Mouse (Mus musculus) left cerebral cortex, adult 18-20 months (tissue): ENCODE data around the gene Fer1l4. TPM values are rescaled to one million over a fixed set of nuclear protein-coding genes. Genes with fewer than 3 reads are reported as not detected.

Source experiments
- DNase-seq, 2 experiments: peaks; one replicate each; pipeline ENCODE4 v3.0.0; 2021 to 2022; ENCODE audit warnings: low spot score in 2 of 2, mixed read lengths in 1 of 2
- total RNA-seq, 2 experiments: library from RNA; stranded (reverse); gene quantifications; 2 replicates each; pipeline ENCODE4 v1.2.3; 2021

Gene Fer1l4
- total RNA-seq, 2 experiments from 2014 or later: not detected

DNA sequence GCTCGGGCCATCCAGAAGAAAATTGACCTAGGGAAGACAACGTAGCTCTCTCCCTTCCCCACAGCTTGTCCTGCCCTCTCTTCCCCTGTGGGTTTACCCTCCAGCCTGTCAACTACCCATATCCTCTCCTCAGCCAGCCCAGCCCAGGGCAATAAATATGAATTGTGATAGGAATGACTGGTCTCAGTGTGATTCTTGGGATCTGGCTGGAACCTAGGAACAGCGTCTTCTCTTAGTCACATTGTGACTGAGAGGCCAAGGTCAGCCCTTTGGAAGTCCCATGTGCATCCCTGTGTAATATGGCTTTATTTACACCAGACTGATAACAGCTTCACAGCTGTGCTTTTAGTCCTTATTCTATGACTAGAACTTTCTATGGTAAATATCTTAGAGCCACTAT is 34.6 kb downstream of the Fer1l4 start:
- no peak for DNase-seq

DNA sequence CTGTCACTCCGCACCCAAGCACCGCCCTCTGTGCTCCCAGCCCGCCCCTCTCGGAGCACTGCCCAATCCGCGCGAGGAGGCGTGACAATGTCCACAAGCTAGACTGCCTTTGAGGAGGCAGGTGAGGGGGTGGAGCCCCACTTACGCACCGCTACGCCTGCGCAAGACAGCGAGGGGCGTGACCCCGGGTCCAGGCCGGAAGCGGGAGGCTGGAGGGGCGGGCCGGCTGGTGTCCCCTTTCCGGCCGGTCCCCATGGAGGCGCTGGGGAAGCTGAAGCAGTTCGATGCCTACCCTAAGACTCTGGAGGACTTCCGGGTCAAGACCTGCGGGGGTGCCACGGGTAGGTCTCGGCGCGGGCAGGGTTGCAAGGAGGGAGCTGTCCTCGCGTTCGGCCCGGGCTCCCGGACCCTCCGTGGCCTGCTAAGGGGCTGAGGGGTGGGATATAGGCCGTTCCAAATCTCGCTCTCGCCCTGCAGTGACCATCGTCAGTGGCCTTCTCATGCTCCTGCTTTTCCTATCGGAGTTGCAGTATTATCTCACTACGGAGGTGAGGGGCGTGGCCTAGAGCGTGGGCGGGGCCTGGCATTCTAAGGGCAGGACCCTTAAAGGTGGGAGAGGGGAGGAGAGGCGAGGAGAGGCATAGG is 44.7 kb downstream of the Fer1l4 start, which contains the start of the genes 6430550D23Rik and Ergic3:
Gene 6430550D23Rik (minus strand): TSS at position 90 of the 645 bp plus-strand sequence.
Gene Ergic3 (plus strand): TSS at position 158 of the 645 bp plus-strand sequence.
- DNase-seq: peak; percentile 95 to 97

DNA sequence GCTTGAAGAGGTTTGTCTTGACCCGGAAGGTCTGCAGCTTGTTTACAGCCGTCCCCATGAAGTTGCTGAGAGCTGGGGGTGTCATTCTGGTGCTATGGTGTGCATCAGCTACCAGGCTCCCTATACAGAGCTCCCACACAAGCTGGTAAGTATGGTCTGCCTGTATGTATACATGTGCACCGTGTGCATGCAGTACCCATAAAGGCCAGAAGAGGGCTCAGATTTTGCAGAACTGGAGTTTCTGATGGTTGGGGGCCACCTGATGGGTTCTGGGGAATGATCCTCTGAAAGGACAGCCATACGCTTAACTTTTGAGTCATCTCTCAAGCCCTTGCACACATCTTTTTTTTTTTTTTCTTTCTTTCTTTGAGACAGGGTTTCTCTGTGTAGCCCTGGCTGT is 47.4 kb downstream of the Fer1l4 start:
- DNase-seq: no peak

- DNase-seq: peak; percentile 21 to 43
Observed at GRCm38 (mm10) chr2:155991863-155992321, 60.9 kb downstream of the Fer1l4 start.

DNA sequence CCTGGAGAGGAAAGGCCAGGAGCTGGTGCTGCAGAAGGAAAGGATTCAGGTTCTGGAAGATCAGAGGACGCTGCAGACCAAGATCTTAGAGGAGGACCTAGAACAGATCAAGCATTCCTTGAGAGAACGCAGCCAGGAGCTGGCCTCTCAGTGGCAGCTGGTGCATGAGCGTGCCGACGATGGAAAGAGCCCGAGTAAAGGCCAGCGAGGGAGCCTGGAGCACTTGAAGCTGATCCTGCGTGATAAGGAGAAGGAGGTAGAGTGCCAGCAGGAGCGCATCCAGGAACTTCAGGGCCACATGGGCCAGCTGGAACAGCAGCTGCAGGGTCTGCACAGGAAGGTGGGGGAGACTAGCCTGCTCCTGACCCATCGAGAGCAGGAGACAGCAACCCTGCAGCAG is 61.6 kb downstream of the Fer1l4 start:
- DNase-seq: no peak

DNA sequence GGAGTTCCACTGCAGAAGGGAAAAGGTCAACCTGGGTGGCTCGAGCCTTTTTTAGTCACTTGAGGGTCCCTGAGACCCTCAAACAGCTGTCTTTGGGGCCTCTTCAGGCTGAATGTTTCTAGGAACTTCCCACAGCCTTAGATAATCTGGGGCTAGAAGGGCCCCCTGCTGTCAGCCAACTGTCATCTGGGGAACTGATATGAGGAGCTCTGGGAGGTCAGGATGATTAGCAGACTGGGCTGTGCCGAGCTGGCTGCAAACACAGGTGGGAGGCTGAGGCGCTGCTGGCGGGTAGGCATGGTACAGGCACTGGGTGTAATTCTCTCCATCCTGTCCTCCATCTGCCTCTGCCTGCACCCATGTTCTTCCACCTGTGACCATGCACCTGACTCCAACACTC is 63.7 kb downstream of the Fer1l4 start:
- DNase-seq: no peak

- DNase-seq: no peak
Observed at GRCm38 (mm10) chr2:155987131-155987530, 65.6 kb downstream of the Fer1l4 start.

GRCm38 (mm10) chr2:155985776-155986175 is 67.0 kb downstream of the Fer1l4 start:
- DNase-seq: no peak

- no peak for DNase-seq
Observed at GRCm38 (mm10) chr2:155979328-155979991, 73.3 kb downstream of the Fer1l4 start.

DNA sequence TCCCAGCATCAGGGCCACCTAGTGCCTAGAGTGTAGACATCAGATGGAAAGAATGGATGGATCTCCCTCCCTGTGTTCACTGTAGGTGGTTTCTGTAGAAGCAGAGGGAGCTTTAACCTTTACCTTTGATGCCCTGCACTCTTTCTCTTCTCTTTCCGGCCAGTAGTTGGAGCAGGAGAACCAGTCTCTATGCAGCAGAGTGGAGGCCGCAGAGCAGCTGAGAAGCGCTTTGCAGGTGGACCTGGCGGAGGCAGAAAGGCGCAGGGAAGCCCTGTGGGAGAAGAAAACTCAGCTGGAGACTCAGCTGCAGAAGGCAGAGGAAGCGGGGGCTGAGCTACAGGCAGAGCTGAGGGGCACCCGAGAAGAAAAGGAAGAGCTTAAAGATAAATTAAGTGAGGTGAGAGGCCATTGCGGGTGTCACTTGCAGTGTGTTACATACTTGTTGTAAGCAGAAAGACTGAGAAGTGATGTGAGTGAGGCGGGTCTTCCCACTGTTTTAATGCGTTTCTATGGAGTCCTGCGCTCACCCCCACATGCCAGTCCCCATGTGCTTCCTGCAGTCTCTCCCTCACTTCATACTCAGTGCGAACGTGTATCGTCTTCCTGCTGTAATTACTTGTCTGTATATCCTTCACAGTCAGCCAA is 78.5 kb downstream of the Fer1l4 start:
- DNase-seq: peak in 1 of 2 experiments; percentile 24

GRCm38 (mm10) chr2:155973348-155973747 is 79.4 kb downstream of the Fer1l4 start:
- DNase-seq: no peak

Other genes starting within 250 kb of the Fer1l4 start
- 10 to 100 TPM; 58.7 to 58.9 TPM for gene BC029722, start 233.5 kb downstream of the Fer1l4 start, total RNA-seq
- 10 to 100 TPM; 73.3 to 82.5 TPM for gene Eif6, start 226.0 kb downstream of the Fer1l4 start, total RNA-seq
- gene Fam83c, start 218.1 kb downstream of the Fer1l4 start, total RNA-seq: not detected
- 10 to 100 TPM; 84.7 to 91.8 TPM for gene Uqcc1, start 122.6 kb downstream of the Fer1l4 start, total RNA-seq
- gene Gm15557, start 112.2 kb downstream of the Fer1l4 start, total RNA-seq: not detected
- under 1 TPM; 0.19 to 0.21 TPM for gene Gdf5, start 107.6 kb downstream of the Fer1l4 start, total RNA-seq
- 10 to 100 TPM; 18.2 to 19.5 TPM for gene Cep250, start 96.5 kb downstream of the Fer1l4 start, total RNA-seq
- 1 to 10 TPM in 1 of 2 experiments, under 1 TPM in 1; 0.74 to 1.4 TPM for gene 6430550D23Rik, start 45.0 kb downstream of the Fer1l4 start, total RNA-seq
- 100 to 1,000 TPM; 216 to 235 TPM for gene Ergic3, start 44.9 kb downstream of the Fer1l4 start, total RNA-seq
- gene Spag4, start 12.2 kb upstream of the Fer1l4 start, total RNA-seq: 1 to 10 TPM; 4.2 to 4.4 TPM
- gene Cpne1, start 59.0 kb upstream of the Fer1l4 start, total RNA-seq: 10 to 100 TPM; 23.4 to 25.3 TPM
- gene Rbm12, start 59.0 kb upstream of the Fer1l4 start, total RNA-seq: 10 to 100 TPM; 22.9 to 24.9 TPM
- 10 to 100 TPM; 18.9 to 23.9 TPM for gene Gm28036, start 74.1 kb upstream of the Fer1l4 start, total RNA-seq
- gene Romo1, start 91.1 kb upstream of the Fer1l4 start, total RNA-seq: 100 to 1,000 TPM; 156 to 162 TPM
- gene Nfs1, start 91.2 kb upstream of the Fer1l4 start, total RNA-seq: 10 to 100 TPM; 36.0 to 39.4 TPM
- gene Rbm39, start 127.3 kb upstream of the Fer1l4 start, total RNA-seq: 100 to 1,000 TPM; 286 to 287 TPM
- gene Phf20, start 143.5 kb upstream of the Fer1l4 start, total RNA-seq: 10 to 100 TPM; 87.7 to 97.8 TPM